Mouse (Mus musculus): ENCODE data around the gene Rreb1. TPM values are rescaled to one million over a fixed set of nuclear protein-coding genes. Genes with fewer than 3 reads are reported as not detected.
"Not testable (repeated sequence)": the region's sequence is repeated elsewhere in the genome, so short reads cannot be mapped to it uniquely, and the experiment has no call there.

The Rreb1 gene
- polyA plus RNA-seq, 1 experiment from 2014 or later, result 5.4 TPM

- H3K9me3 ChIP-seq (ENCODE audit: control insufficient read depth, low read length); H3K4me2 ChIP-seq (ENCODE audit: low read depth, severe bottlenecking); H3K27ac ChIP-seq (replicated peaks; ENCODE audit: low read depth, low read length); ATAC-seq (ENCODE audit: insufficient number of reproducible peaks, low FRiP score, low TSS enrichment, low read depth); H3K9ac ChIP-seq (ENCODE audit: low read length); H3K27me3 ChIP-seq (ENCODE audit: control insufficient read depth, insufficient read depth, low read length); H3K36me3 ChIP-seq (ENCODE audit: control insufficient read depth, insufficient read depth, low read length); H3K4me3 ChIP-seq (ENCODE audit: low read depth, low read length); DNase-seq (ENCODE audit: low spot score): not testable (repeated sequence)
- peaks cover 11% of the 10 kb centered on the region for H3K4me1 ChIP-seq (ENCODE audit: control insufficient read depth, insufficient read depth, low read length)
- WGBS, result 92% methylated on average over 9 of the region's 9 CpGs
Observed at GRCm38 (mm10) chr13:37835811-37836210, 57.6 kb downstream of the Rreb1 start.

- 52% methylated on average over 3 of the region's 3 CpGs for WGBS
- H3K27me3 ChIP-seq (ENCODE audit: control insufficient read depth, insufficient read depth, low read length), result no peaks in the 10 kb centered on the region
- H3K27ac ChIP-seq (replicated peaks; ENCODE audit: low read depth, low read length), result no peak overlapping the region
- ATAC-seq (ENCODE audit: insufficient number of reproducible peaks, low FRiP score, low TSS enrichment, low read depth) (no peak), DNase-seq (ENCODE audit: low spot score) (no peak)
- no peaks in the 10 kb centered on the region for H3K36me3 ChIP-seq (ENCODE audit: control insufficient read depth, insufficient read depth, low read length)
- H3K4me3 ChIP-seq (ENCODE audit: low read depth, low read length), result no peak overlapping the region
- H3K9me3 ChIP-seq (ENCODE audit: control insufficient read depth, low read length), result no peaks in the 10 kb centered on the region
- no peak overlapping the region for H3K9ac ChIP-seq (ENCODE audit: low read length)
- 0 out of 2 replicates have a peak, but pooled peaks cover 4% of the 10 kb centered on the region for H3K4me1 ChIP-seq (ENCODE audit: control insufficient read depth, insufficient read depth, low read length)
- no peak overlapping the region for H3K4me2 ChIP-seq (ENCODE audit: low read depth, severe bottlenecking)
Observed at GRCm38 (mm10) chr13:37837372-37837771, 59.2 kb downstream of the Rreb1 start.

- DNase-seq (ENCODE audit: low spot score) (no peak), ATAC-seq (ENCODE audit: insufficient number of reproducible peaks, low FRiP score, low TSS enrichment, low read depth) (no peak)
- 0 out of 2 replicates have a peak, but pooled peaks cover under 1% of the 10 kb centered on the region for H3K4me1 ChIP-seq (ENCODE audit: control insufficient read depth, insufficient read depth, low read length)
- H3K36me3 ChIP-seq (ENCODE audit: control insufficient read depth, insufficient read depth, low read length), result no peaks in the 10 kb centered on the region
- no peak overlapping the region for H3K9ac ChIP-seq (ENCODE audit: low read length)
- H3K27me3 ChIP-seq (ENCODE audit: control insufficient read depth, insufficient read depth, low read length), result no peaks in the 10 kb centered on the region
- H3K4me3 ChIP-seq (ENCODE audit: low read depth, low read length), result no peak overlapping the region
- H3K27ac ChIP-seq (replicated peaks; ENCODE audit: low read depth, low read length), result no peak overlapping the region
- no peak overlapping the region for H3K4me2 ChIP-seq (ENCODE audit: low read depth, severe bottlenecking)
- no peaks in the 10 kb centered on the region for H3K9me3 ChIP-seq (ENCODE audit: control insufficient read depth, low read length)
- WGBS, result 87% methylated on average over 18 of the region's 18 CpGs
Observed at GRCm38 (mm10) chr13:37838260-37839183, 60.3 kb downstream of the Rreb1 start.

- Histone ChIP-seq H3K27ac (replicated peaks; ENCODE audit: low read depth, low read length) (no peak overlapping the region), H3K9ac (ENCODE audit: low read length) (no peak overlapping the region), H3K4me3 (ENCODE audit: low read depth, low read length) (no peak overlapping the region), H3K27me3 (ENCODE audit: control insufficient read depth, insufficient read depth, low read length) (no peaks in the 10 kb centered on the region), H3K4me2 (ENCODE audit: low read depth, severe bottlenecking) (no peak overlapping the region), H3K9me3 (ENCODE audit: control insufficient read depth, low read length) (no peaks in the 10 kb centered on the region), H3K36me3 (ENCODE audit: control insufficient read depth, insufficient read depth, low read length) (no peaks in the 10 kb centered on the region), H3K4me1 (ENCODE audit: control insufficient read depth, insufficient read depth, low read length) (no peaks in the 10 kb centered on the region)
- WGBS, result 86% methylated on average over 7 of the region's 7 CpGs
- ATAC-seq (ENCODE audit: insufficient number of reproducible peaks, low FRiP score, low TSS enrichment, low read depth), result no peak
- no peak for DNase-seq (ENCODE audit: low spot score)
Observed at GRCm38 (mm10) chr13:37843241-37843640, 65.0 kb downstream of the Rreb1 start.

- Histone ChIP-seq H3K4me3 (ENCODE audit: low read depth, low read length) (no peak overlapping the region), H3K27ac (replicated peaks; ENCODE audit: low read depth, low read length) (no peak overlapping the region), H3K9me3 (ENCODE audit: control insufficient read depth, low read length) (no peaks in the 10 kb centered on the region), H3K36me3 (ENCODE audit: control insufficient read depth, insufficient read depth, low read length) (no peaks in the 10 kb centered on the region), H3K9ac (ENCODE audit: low read length) (no peak overlapping the region), H3K27me3 (ENCODE audit: control insufficient read depth, insufficient read depth, low read length) (no peaks in the 10 kb centered on the region), H3K4me2 (ENCODE audit: low read depth, severe bottlenecking) (no peak overlapping the region), H3K4me1 (ENCODE audit: control insufficient read depth, insufficient read depth, low read length) (no peaks in the 10 kb centered on the region)
- ATAC-seq (ENCODE audit: insufficient number of reproducible peaks, low FRiP score, low TSS enrichment, low read depth) (no peak), DNase-seq (ENCODE audit: low spot score) (no peak)
- 75% methylated on average over 10 of the region's 10 CpGs for whole genome bisulfite sequencing
Observed at GRCm38 (mm10) chr13:37843844-37844243, 65.6 kb downstream of the Rreb1 start.

GRCm38 (mm10) chr13:37845156-37845555, 67.0 kb downstream of the Rreb1 start:
- H3K4me2 ChIP-seq (ENCODE audit: low read depth, severe bottlenecking), result no peak overlapping the region
- H3K36me3 ChIP-seq (ENCODE audit: control insufficient read depth, insufficient read depth, low read length), result no peaks in the 10 kb centered on the region
- H3K4me1 ChIP-seq (ENCODE audit: control insufficient read depth, insufficient read depth, low read length), result no peaks in the 10 kb centered on the region
- no peak overlapping the region for H3K27ac ChIP-seq (replicated peaks; ENCODE audit: low read depth, low read length)
- H3K4me3 ChIP-seq (ENCODE audit: low read depth, low read length), result no peak overlapping the region
- H3K27me3 ChIP-seq (ENCODE audit: control insufficient read depth, insufficient read depth, low read length), result no peaks in the 10 kb centered on the region
- H3K9ac ChIP-seq (ENCODE audit: low read length), result no peak overlapping the region
- no peak for DNase-seq (ENCODE audit: low spot score)
- 55% methylated on average over 3 of the region's 3 CpGs for WGBS
- H3K9me3 ChIP-seq (ENCODE audit: control insufficient read depth, low read length), result no peaks in the 10 kb centered on the region
- ATAC-seq (ENCODE audit: insufficient number of reproducible peaks, low FRiP score, low TSS enrichment, low read depth), result no peak

GRCm38 (mm10) chr13:37845641-37846040, 67.4 kb downstream of the Rreb1 start:
- DNase-seq (ENCODE audit: low spot score), result no peak
- H3K4me3 ChIP-seq (ENCODE audit: low read depth, low read length), result no peak overlapping the region
- no peaks in the 10 kb centered on the region for H3K36me3 ChIP-seq (ENCODE audit: control insufficient read depth, insufficient read depth, low read length)
- no peaks in the 10 kb centered on the region for H3K9me3 ChIP-seq (ENCODE audit: control insufficient read depth, low read length)
- WGBS, result 73% methylated on average over 7 of the region's 7 CpGs
- no peak overlapping the region for H3K4me2 ChIP-seq (ENCODE audit: low read depth, severe bottlenecking)
- no peak overlapping the region for H3K9ac ChIP-seq (ENCODE audit: low read length)
- ATAC-seq (ENCODE audit: insufficient number of reproducible peaks, low FRiP score, low TSS enrichment, low read depth), result no peak
- H3K4me1 ChIP-seq (ENCODE audit: control insufficient read depth, insufficient read depth, low read length), result no peaks in the 10 kb centered on the region
- no peaks in the 10 kb centered on the region for H3K27me3 ChIP-seq (ENCODE audit: control insufficient read depth, insufficient read depth, low read length)
- no peak overlapping the region for H3K27ac ChIP-seq (replicated peaks; ENCODE audit: low read depth, low read length)

GRCm38 (mm10) chr13:37846507-37846906, 68.3 kb downstream of the Rreb1 start:
- ATAC-seq (ENCODE audit: insufficient number of reproducible peaks, low FRiP score, low TSS enrichment, low read depth), result no peak
- H3K27me3 ChIP-seq (ENCODE audit: control insufficient read depth, insufficient read depth, low read length), result no peaks in the 10 kb centered on the region
- H3K4me2 ChIP-seq (ENCODE audit: low read depth, severe bottlenecking), result no peak overlapping the region
- WGBS, result 70% methylated on average over 11 of the region's 11 CpGs
- H3K9ac ChIP-seq (ENCODE audit: low read length), result no peak overlapping the region
- no peaks in the 10 kb centered on the region for H3K9me3 ChIP-seq (ENCODE audit: control insufficient read depth, low read length)
- no peaks in the 10 kb centered on the region for H3K4me1 ChIP-seq (ENCODE audit: control insufficient read depth, insufficient read depth, low read length)
- H3K27ac ChIP-seq (replicated peaks; ENCODE audit: low read depth, low read length), result no peak overlapping the region
- no peak overlapping the region for H3K4me3 ChIP-seq (ENCODE audit: low read depth, low read length)
- no peak for DNase-seq (ENCODE audit: low spot score)
- no peaks in the 10 kb centered on the region for H3K36me3 ChIP-seq (ENCODE audit: control insufficient read depth, insufficient read depth, low read length)

All from limb, embryonic 11.5 days (tissue).